Mouse (Mus musculus) kidney, postnatal 25 days (tissue): Measurements from ENCODE around the gene Enpp7.
A peak's percentile ranks its signal among the peaks of the same experiment; 100 is the strongest.

Experiments used
- DNase-seq, 2 experiments: peaks; one replicate each; pipeline ENCODE4 v3.0.0; 2021; ENCODE audit warnings: mixed read lengths in 2 of 2

Gene Enpp7

DNA sequence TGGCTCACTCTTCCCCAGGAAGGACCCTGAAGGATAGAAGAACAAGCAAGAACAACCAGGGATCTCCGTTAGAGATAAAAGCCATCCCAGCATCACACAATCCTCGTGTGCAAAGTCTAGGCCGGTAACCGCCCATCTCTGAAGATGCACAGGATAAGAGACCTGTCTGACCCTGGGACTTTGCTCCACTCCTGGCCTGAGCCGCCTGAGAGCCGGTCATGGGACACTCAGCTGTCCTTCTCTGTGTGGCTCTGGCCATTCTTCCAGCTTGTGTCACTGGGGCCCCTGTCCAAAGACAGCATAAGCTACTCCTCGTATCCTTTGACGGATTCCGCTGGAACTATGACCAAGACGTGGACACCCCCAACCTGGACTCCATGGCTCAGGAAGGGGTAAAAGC lies at the start of gene Enpp7:
Gene Enpp7, plus strand, starts transcription at position 190 of the 400 bp plus-strand sequence.
- DNase-seq, result peak; percentile 27 to 74

DNA sequence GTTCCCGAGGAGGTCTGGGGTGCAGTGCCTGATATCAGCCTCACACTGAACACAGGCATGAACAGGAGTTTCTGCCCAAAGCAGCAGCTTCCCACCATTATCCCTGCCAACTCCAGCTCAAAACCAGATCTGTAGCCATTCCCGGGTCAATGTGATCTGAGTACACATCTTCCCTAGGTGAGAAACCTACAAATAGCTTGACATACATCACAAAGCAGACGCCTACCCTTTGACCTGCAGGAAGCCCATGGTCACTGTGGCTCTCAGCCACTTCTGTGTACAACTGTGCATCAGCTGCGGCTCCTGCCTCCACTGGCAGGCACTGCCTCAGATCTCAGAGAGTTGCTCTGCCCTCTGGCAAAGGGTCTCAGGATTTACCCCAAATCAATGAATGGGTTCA lies 48.3 kb upstream of the Enpp7 start:
- no peak for DNase-seq

DNA sequence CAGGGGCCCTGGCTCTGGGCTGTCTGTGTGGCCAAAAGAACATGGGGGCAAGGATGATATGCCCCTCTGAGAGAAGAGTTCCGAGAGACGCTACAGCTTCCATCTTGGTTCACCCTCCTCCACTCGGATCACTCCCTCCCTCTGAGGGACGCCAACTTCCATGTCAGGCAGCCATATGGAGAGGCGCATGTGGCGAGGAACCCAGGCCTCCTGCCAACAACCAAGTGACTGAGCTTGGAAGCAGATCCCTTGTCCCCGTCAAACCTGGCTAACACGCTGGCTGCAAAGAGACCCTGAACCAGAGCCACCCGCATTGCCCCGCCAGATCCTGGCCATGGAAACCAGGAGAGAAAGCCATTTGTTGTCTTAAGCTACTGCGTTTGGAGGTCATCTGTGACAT lies 47.4 kb upstream of the Enpp7 start:
- DNase-seq, result no peak

DNA sequence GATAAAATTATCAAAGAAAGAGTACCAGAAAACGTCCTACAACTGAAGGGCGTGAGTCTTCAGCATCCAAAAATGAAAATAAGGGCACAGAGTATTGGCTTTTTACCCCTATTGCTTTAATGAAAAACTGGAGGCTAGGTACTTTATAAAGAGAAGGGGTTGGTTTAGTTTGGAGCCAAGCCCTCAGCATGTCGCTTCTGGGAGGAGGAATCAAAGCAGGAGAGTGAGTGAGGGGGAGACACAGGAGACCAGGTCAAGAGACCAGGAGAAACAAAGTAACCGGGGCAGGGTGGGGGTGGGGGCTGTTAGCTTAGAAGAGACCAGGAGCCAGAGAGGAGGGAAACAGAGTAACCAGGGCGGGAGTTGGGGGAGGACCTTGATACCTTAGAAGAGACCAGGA lies 46.7 kb upstream of the Enpp7 start:
- DNase-seq, result no peak

DNA sequence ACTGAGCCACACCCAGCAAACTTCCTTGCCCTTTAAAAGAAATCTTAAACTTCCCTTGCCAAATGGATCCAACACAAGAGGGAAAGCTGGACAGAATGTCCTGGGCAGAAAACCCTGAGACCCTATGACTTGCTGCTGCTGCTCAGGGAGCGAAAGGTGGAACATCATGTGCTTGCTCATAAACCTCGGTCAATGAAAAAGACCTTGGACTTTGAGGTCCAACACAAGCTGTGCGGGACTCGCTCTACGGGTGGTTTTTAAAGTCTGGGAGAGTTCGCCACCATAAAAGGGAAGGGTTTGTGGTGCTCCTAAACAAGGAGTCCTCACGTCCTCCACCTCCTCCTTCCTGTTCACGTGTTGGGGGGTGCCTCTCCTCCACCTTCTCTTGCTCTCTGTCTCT lies 42.1 kb upstream of the Enpp7 start:
- DNase-seq, result no peak

DNA sequence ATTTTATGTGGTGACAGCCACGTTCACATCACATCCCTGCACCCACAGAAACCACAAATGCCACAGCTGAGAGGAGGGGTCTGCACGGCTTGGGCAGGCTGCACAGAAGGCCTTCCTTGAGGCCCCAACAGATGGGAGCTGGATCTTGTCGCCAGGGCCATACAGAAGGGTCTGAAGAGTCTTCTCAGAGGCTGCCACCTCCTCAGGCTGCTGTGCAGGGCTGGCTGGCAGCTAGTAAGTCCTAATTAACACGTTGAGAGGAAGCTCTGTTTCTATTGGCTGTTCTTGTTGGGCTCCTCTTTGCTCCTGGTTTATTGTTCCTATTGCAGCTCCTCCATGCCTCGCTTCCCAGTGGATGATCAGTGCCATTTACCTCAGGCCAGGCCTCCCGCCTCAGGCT lies 33.0 kb upstream of the Enpp7 start:
- DNase-seq, result no peak

DNA sequence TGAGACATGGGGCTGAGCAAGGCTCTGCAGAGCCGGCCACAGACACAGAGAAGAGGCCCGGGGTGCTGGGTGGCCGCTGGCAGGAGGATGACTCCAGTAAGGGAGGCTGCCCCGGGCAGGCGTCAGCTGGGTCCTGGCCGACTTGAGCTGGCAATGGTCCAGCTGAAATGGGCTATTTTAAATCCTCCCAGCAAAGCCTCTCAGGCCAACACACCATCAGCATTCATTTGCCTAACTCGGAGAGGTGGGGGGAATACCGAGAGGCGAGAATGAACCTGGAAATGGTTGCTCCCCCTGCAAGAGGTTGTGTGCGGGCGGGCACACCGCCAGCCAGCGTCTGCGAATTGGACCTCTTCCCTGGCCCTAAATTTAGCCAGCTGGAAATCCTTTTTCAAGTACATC lies 30.9 kb upstream of the Enpp7 start:
- peak in 1 of 2 experiments; percentile 8 for DNase-seq

DNA sequence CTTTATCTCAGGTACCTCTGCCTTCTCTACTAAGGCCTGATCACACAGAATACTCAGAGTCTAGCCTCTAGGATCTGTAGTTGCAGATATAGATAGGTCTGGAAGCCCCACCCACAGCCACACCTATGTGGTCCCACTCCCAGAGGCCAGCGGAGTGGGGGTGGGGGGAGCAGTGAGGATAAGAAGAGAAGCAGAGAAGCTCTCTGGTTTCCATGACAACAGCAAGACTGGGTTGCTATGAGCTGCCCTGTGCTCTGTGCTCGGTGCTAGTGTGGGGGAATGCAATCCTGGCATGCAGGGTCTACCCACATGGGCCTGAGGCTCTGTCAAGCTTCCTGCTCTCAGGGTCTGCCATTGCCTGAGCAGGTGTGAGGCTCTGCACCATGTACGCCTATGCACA lies 27.3 kb upstream of the Enpp7 start:
- DNase-seq, result no peak

DNA sequence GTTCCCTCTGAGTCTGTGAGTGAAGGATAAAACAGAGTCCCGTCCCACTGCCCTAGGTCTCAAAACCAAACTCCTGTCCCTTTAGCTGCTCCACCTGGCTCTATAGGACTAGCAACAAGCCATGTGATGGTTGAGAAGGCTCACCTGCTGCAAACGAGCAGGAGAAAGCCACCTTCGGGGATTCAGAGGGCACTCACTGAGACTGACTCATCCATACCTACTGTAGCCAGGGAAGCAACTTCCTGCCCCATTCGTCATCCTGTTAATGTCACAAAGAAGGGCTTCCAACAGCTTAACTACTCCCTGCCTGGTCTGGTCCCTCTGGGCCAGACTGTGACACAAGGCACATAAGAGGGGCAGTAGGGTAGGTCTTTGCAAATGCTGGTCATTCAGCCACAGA lies 25.5 kb upstream of the Enpp7 start:
- no peak for DNase-seq

DNA sequence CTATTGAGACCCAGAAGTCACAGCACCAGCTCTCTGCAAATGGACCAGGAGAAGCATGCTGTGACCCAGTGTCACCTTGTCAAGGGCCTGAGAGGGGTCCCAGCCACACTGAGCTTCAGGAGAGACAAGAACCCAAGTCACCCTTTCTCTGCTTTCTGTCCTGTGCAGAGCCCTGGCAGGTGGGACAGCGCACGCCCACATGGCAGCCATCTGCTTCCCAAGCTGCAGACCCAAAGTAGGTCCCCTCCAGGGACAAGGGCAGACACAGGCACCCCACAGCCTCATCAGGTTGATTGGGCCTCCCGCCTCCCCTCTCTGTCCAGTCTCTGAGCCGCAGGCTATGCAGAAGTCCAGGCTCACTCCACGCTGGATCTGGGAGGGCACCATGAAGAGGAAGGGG lies 24.1 kb upstream of the Enpp7 start:
- no peak for DNase-seq

DNA sequence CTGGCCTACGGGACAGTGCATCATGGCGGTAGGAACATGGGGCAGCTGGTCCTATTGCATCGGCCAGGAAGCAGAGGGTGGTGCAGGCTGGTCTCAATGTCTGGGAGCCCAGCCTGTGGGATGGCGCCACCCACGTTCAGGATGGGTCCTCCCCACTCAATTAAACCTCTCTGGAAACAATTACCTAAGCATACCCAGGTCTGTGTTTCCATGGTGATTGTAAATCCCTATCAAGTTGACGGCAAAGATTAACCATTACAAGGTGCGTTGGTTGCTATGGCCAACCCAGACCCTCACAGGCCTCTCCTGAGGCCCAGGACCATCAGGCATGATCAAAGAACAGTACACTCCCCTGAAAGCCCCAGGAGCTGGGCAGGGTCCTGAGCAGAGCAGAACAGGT lies 22.9 kb upstream of the Enpp7 start:
- no peak for DNase-seq

DNA sequence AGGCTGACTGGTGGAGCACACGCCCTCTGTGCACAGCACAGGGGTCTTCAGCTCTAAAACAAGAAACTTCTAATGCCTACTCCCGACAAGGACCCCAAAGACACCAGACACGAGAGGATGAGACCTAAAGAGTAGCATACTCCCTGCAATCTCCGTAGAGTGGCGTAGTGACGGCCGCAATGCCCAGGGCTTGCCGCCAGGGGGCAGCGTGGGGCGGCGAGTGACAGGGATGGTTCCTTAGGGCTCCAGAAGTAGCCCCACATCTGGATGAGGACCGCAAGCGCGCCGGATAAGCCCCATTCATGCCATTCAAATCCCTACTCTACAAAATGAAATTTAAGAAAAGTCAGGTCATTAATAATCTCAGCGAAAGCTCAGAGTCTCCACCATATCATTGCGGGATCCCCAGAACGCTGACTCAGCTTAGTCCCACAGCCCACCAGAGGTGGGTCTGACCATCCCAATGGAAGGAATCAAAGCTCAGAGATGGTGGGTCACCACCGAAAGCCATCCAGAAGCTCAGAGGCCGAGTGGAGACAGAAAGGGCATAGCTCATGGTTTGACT lies 16.4 kb upstream of the Enpp7 start:
- DNase-seq, result peak in 1 of 2 experiments; percentile 13

DNA sequence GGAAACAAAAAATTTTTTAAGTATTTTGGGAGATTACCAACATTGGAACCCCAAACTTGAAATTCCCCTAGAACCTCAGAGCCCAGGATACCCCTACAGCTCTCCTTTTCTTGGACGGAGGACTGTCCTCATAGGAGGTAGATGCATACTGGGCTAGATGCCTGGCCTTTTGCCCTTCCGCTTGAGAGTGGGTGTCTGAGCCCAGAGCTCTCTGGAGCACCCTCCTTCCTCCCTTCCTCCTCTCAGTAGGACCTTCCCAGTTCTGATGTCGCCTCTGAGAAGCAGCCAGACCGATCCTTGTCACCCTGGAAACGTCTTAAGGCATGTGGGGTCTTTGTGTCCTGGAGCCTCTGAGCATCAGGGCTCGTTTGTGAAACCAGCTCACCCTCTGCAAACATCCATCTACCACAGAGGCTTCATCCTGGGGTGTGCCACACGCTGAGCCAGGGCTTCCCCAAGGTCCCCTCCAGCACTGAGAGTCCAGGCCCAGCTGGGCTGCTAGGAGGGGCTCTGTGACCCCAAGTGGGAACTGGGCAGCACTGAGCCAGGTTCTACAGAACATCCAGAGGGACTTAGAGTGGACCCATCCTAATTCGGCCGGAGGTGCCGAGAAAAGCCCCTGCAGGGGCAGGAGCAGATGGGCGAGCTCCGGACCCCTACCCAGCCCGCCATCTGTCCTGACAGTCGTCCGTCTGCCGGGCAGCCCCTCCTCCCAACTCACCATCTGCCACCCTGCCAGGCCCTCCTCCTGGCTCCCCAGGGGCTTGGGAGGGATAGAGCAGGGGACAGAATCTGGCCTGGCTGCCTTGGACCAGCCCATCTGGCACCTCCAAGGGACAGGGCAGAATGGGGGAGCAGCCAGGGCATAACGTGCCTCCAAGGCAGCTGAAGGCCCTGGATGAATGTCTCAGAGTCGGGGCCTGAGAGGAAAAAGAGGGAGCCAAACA lies 15.3 kb upstream of the Enpp7 start:
- no peak for DNase-seq

DNA sequence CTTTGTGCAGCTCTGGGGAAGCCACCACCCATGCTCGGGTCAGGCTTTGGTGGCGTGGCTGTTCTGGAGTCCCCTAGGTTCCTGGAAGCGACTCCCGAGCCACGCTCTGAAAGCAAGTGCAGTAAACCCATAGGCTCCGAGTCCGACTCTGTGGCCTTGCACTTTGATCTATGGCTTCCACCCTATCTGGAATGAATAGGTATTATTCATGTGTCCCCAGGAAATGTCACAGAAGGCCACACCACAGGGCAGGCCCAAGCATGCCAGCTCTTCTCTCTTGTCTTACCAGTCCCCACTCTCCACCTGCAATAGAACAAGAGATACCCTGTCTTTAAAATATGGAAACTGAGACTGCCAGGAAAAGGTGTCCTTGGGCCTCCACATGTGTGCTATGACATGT lies 13.6 kb upstream of the Enpp7 start:
- no peak for DNase-seq

DNA sequence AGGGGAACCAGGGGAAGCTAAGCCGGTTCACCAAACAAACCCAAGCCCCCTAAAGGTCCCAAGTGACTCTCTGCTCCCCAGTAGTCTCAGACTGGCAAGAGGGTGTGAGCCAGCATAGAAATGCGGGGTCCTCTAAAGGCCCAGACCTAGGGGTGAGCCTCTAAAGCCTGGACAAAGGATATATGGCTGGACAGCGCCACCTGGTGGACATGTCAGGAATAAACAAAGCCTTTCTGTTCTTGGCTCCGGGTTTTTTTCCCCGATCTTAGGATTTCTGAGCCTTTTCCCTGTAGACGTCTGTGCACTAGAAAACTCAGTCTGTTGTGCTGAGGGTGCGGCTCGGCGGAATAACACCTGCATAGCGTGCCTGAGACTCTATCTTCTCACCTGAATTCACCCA lies 12.6 kb upstream of the Enpp7 start:
- DNase-seq, result peak; percentile 48 to 80

DNA sequence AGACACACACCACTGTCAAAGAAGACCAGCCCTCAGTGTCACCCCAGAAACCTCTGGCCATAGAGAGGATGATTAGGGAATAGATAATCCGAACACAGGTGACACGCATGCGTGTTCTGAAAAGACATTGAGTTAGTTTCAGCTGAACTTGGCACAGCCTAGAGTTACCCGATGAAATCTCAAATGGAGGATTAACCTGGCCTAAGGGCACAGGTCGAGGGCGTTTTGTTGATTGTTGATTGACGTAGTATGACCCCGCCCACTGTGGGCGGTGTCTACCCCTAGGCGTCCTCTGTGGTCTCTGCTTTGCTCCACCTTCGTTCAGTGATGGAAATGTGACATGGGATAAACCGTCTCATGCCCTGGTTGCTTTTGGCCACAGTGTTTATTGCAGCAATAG lies 12.1 kb upstream of the Enpp7 start:
- DNase-seq, result peak in 1 of 2 experiments; percentile 14

DNA sequence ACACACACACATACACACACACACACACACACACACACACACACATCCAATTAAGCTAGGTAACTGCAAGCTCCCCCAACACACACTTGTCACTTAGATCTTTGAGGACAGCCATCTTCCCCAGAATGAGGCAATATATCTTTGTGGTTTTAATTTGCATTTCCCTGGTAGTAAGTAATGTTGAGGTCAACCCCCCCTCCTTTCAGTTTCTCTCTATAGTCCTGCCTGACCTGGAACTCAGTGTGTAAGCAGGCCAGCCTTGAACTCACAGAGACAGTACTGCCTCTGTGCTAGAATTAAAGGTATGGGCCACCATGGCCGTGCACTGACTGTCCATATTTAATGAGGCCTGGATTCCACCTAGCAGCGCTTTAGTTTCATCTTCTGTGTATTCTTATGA lies 7.6 kb upstream of the Enpp7 start:
- no peak for DNase-seq

DNA sequence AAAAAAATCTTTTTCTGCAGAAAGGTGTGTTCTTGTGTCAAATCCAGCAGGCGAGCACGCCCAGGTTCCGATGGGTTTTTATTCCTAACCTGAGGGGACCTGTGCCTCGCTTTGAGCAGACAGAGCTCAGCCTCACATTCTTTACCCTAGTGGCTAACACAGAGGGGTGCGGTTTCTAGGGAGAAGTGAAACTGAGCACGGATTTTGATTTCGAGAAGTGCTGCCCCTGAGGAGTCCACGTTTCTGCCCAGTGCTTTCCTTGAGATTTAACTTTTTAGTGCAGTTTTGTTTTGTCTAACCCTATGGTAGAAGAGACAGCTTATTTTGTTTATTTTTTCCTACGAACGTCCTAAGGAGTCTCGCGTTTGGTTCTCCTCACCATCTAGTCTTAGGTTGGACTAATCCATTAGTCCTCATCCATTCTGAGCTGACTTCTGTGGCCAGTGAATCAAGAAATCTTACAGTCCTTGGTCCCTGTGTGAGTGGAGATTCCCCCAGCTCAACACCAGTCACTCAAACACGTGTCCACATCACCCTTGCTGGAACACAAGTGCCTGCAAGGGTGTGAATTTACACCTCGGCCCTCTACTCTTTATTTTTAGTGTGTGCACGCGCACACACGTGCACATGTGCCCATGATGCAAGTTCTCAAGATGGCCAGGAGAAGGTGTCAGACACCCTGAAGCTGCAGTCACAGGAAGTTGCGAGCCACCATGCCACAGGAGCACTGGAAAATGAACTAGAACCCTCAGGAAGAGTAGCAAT lies 6.8 kb upstream of the Enpp7 start:
- DNase-seq, result no peak

DNA sequence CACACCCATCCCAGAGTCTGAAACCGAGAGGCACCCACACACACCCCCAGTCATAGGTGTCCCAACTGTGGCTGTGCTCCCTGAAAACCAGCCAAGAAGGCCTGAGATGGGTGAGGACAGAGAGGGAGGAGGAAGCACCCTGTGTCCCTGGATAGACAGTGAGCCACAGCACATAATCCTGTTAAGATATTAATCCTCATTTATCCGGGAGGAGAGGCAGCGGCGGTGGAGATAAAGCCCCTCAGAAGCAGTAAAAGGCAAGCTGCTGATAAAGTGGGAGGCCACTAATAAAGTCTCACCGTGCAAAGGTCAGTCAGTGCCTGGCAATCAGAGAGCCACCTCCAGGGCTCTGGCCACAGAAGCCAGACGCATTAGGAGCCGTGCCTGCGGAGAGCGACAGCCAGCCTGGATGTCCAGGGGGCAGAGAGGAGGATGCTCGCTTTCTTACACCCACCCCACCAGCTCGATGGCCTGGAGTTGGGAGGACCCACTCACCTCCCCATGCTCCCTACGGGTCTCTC lies 5.3 kb upstream of the Enpp7 start:
- no peak for DNase-seq

DNA sequence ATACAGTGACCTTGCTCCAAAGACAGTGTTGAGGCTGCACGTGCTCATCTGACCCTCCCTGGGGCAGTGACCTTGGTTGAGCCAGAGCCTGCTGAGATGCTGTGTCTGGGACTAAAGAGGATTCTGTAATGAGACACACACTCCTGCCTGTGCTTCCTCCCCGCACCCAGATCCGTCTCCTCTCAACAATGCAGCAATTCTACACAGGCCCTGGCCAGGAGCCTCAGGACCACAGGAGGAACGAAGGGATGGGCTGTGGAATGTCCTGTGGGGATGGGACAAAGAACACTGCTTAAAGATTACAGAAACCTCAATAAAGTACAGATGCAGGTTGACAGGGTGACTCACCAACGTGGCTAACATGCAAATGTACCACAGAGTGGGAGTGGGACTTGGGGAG lies 2.4 kb upstream of the Enpp7 start:
- DNase-seq, result no peak

DNA sequence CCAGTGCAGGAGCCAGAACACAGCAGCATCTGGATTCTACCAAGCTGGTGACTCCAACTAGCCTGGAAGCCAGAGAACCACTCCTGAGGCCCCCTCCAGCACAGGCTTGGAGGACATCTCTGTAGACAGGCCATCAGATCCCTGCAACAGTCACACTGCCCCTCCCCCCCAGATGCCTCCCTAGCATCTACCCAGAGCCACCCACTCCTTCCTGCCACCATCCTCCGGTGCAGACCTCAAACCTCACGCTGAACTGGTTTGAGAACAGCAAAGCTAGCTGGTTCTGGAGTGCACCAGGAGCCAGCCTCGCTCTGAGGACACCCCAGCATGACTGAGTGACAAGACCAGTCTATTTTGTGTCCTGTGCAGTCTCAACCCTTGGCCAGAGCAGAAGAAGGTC lies 4.8 kb downstream of the Enpp7 start:
- no peak for DNase-seq

DNA sequence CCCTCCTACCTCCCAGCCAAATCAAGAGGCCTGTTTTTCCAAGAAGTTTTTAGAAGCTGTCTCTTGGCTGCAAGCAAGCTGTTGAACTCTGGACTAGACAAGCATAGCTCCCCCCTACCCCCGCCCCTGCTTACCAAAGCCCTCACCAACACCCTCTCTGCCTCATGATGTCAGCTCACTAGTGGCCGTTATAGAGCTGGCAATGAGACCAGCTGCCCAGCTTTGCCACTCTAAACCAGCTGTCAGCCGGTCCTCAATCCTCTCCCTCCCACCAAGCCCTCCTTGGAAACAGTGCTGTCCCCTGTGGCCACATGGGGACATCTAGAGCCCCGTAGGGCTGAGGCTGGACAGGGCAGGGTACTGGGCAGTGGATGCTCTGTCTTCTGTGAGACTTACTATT lies 7.5 kb downstream of the Enpp7 start:
- no peak for DNase-seq

DNA sequence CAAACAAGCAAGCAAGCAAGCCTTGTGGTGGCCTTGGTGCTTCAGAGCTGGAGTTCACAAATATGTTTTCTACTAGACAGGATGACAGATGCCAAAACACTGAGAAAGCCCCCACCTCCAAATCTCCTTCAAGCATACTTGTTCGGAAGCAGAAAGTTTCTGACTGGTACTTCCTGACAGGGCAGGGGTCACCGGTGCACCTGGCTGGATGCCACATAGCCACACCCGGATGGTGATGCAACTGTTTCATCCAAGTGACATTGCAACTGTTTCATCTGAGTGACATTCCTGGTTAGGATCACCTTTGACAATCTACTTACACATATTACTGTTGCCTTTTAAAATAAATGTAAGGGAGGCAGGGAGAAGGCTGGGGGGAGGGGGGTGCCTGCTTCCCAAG lies 9.2 kb downstream of the Enpp7 start:
- DNase-seq, result no peak
